Mouse (Mus musculus): ENCODE measurements around the gene Ablim2. TPM values are rescaled to one million over a fixed set of nuclear protein-coding genes. Genes with fewer than 3 reads are reported as not detected.

The Ablim2 gene
- polyA plus RNA-seq, 1 experiment from 2014 or later: 1.8 TPM

Other genes starting within 250 kb of the Ablim2 start
- 1.6 and 2.1 TPM in 2 replicates for gene Cpz, start 232.2 kb upstream of the Ablim2 start, polyA plus RNA-seq (2015; fragmentation: Nextera tagmentation; extraction: Ambion mirVana)
- gene Trmt44, start 182.8 kb upstream of the Ablim2 start, polyA plus RNA-seq (2015; fragmentation: Nextera tagmentation; extraction: Ambion mirVana): 7.7 and 9.0 TPM in 2 replicates
- gene Acox3, start 174.8 kb upstream of the Ablim2 start, polyA plus RNA-seq (2015; fragmentation: Nextera tagmentation; extraction: Ambion mirVana): 11.3 and 12.2 TPM in 2 replicates
- 19.4 and 20.1 TPM in 2 replicates for gene Htra3, start 78.1 kb upstream of the Ablim2 start, polyA plus RNA-seq (2015; fragmentation: Nextera tagmentation; extraction: Ambion mirVana)
- gene Sh3tc1, start 17.9 kb upstream of the Ablim2 start, polyA plus RNA-seq (2015; fragmentation: Nextera tagmentation; extraction: Ambion mirVana): 5.1 and 5.3 TPM in 2 replicates
- 18.7 and 22.1 TPM in 2 replicates for gene Afap1, start 135.4 kb downstream of the Ablim2 start, polyA plus RNA-seq (2015; fragmentation: Nextera tagmentation; extraction: Ambion mirVana)

Measured in limb, embryonic 13.5 days (tissue).